Mouse (Mus musculus): ENCODE measurements around the gene Rps6kl1.

DNA sequence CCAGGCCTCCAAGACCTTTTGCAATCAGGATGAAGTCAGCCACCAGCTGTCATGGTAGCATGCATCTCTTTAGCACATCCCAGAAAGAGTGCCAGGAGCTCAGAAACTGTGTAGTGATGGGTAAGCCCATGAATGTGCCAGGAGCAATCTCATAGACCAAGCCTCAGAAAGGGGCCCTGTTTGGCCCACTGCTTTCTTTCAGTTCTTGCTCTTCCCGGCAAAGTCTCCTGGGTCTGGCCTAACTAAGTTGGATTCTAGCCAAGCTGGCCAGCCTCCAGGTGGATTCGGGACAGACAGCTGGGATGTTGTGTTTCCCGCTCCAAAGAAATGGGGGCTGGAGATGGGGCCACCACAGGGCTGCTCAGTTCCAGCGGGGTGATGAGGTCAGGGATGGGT is 43.6 kb upstream of the Rps6kl1 start:
- TF ChIP-seq POLR2A (IDR thresholded peaks at IDR 0.05; ENCODE audit: borderline replicate concordance, extremely low read depth, low read depth, low read length) (no peak), CTCF (IDR thresholded peaks at IDR 0.05; ENCODE audit: insufficient read depth, low read length) (no peak)

All from lung, adult 2 months (tissue).